Mouse (Mus musculus): ENCODE measurements at regions not wholly inside any gene's neighbourhood (a gene's known extent, or its start where the extent isn't known, plus 50 kb on each side); places are given as distances from the start of the nearest gene placed in this dataset.
A peak's percentile ranks its signal among the peaks of the same experiment; 100 is the strongest.

DNA sequence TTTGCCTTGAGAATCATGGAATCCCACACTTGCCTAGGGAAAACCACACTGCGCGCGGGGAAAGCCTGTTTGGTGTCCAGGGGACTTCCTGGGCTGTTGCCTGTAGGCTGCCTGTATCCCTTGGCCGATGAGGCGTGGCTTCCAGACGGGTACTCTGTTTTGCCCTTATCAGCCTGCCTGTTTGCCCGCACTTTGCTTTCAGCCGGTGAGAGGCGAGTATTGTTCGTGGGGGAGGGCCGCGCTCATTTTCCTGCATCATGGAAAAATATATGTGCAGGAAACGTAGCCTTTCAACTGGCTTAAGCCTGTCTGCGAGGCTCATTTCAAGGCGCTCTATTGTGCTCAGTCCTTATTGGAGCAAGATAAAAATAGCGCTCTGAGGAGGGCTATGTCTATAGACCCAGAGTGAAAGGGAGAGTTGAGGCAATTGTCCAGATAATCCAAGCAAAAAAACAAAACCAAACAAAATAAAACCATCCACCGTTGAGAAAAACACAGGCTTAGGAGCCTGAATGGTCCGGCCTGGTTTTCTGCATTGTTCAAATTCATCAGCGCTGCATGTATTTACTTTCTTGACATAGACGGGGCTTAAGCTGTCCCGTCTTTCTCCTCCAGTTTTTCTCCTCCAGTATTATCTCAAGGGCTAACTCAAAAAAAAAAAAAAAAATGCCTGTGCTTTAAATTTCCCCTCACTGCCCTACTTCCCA is 67.9 kb downstream of the Klf5 start:
- no peak for ATAC-seq (replicated peaks in 1 of 2; ENCODE audit: insufficient read depth in 1 of 2, low FRiP score in 2 of 2, low TSS enrichment in 1 of 2, low read depth in 1 of 2, poor library complexity in 2 of 2, severe bottlenecking in 2 of 2)

DNA sequence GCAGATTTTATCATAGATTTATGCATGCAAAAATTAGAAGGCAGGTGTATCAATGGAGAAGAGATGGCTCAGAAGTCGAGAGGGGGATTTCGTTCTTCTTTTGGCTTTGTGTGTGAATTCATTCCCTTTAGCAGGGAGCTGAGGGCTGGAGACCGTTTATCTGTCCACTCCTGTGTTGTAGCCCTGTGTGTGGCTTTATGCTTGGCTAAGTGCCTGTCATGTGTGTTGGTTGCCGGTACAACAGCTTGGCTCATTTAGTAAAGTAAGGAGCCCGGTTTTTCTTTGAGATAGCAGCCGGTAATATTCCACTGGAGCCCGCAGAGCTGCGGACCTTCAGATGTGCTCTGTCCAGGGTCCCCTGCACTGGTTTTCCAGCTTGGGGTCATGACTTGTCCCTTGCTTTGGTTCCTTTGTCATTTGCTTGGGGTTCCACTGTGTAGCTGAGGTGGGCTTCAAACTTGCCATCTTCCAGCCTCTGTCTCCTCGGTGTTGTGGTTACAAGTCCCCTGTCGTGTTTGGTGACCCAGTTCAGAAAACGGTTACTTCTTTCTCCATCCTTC is 68.6 kb downstream of the Klf5 start:
- ATAC-seq (replicated peaks in 1 of 2; ENCODE audit: insufficient read depth in 1 of 2, low FRiP score in 2 of 2, low TSS enrichment in 1 of 2, low read depth in 1 of 2, poor library complexity in 2 of 2, severe bottlenecking in 2 of 2) = no peak

DNA sequence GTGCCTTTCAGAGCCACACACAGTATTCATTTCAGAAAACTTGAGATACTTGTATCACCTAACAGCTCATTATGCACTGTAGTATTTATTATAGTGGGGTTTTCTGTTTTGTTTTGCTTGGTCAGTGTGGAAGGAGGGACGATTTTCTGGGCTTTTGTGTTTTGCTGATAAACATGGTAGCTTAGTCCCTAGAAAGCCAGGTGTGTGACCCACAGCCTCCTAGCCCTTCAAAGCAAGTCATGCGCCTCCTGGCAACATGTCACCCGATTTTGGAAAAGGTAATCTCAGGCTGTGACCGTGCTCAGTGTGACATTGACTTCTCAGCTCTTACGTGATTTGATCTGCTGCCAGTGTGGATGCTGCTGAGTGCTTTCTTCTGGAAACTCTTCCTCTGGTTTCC is 70.9 kb downstream of the Klf5 start:
- ATAC-seq (replicated peaks in 1 of 2; ENCODE audit: insufficient read depth in 1 of 2, low FRiP score in 2 of 2, low TSS enrichment in 1 of 2, low read depth in 1 of 2, poor library complexity in 2 of 2, severe bottlenecking in 2 of 2) = no peak

DNA sequence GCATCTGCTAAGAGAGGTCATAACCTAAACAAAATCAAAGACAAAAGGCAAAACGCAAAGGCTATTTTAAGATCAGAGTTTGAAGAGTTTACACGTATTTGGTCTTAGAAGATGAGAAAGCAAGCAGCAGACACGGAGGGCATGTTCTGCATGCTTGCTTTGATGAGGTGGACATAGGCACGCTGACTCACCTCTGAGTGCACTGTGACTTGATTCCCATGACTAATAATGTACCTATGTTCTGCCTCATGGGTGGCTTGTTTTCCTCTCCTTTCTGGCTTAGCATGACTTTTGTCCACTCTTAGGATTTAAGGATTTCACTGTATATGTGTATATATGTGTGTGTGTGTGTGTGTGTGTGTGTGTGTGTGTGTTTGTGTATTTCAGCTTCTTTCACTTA is 75.2 kb downstream of the Klf5 start:
- no peak for ATAC-seq (replicated peaks in 1 of 2; ENCODE audit: insufficient read depth in 1 of 2, low FRiP score in 2 of 2, low TSS enrichment in 1 of 2, low read depth in 1 of 2, poor library complexity in 2 of 2, severe bottlenecking in 2 of 2)

DNA sequence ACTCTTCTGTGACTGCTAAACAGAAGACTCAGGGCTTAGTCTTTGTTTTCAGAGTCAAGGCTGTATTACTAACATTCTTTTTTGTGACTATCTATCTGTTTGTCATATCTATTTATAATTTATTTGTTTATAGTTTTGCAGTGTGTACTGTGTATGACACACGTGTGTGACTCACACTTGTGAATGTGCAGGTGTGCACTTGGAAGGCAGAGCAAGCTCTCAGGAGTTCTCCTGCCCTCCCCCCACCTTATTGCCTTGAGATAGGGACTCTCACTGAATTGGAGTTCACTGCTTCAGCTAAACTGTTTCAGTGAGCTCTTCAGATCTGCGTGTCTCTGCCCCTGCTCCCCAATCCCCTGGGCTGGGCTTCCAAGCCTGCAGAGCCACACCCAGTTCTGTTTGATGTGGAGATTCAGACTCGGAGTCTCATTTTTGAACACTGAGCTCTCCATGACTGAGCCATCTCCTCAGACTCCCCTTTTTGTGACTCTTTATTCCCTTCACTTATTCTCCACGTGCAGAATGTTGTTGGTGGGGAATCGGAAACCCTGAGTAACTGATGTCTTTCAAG is 76.6 kb downstream of the Klf5 start:
- no peak for ATAC-seq (replicated peaks in 1 of 2; ENCODE audit: insufficient read depth in 1 of 2, low FRiP score in 2 of 2, low TSS enrichment in 1 of 2, low read depth in 1 of 2, poor library complexity in 2 of 2, severe bottlenecking in 2 of 2)

DNA sequence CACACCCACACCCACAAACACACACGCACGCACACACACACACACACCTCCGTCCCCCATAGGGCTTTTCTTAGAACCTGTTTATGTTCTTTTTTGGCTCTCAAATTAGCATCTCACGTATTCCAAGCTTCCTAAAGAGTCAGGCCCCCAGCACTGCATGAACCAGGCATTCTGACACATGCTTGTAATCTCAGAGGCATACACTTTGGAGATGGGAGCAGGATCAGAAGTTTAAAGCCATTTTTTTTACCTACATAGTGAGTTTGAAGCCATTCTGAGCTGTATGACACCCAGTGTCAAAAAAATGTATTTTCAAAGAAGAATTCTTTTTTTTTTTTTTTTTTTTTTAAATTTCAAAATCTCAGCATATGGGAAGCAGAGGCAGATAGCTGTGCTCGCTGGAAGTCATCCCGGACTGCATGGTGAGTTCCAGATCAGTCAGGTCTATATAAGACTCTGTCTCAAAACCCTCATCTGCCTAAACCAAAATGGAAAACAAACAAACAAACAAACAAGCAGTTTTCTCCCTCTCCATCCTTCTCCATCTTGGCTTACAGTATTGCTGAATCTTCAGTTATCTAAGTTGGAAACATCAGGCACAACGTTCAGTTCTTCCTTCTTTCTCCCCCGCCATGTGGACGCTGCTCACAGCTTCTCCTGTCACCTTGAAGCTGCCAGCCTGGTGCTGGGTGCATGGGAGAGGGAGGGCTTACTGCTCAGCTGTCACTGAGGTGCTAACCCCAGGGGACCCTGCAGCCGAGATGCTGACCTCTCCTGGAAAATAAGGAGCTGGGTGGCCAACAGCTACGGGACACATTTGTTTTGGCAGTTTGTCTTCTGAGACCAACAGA is 78.4 kb downstream of the Klf5 start:
- ATAC-seq (replicated peaks in 1 of 2; ENCODE audit: insufficient read depth in 1 of 2, low FRiP score in 2 of 2, low TSS enrichment in 1 of 2, low read depth in 1 of 2, poor library complexity in 2 of 2, severe bottlenecking in 2 of 2) = no peak

DNA sequence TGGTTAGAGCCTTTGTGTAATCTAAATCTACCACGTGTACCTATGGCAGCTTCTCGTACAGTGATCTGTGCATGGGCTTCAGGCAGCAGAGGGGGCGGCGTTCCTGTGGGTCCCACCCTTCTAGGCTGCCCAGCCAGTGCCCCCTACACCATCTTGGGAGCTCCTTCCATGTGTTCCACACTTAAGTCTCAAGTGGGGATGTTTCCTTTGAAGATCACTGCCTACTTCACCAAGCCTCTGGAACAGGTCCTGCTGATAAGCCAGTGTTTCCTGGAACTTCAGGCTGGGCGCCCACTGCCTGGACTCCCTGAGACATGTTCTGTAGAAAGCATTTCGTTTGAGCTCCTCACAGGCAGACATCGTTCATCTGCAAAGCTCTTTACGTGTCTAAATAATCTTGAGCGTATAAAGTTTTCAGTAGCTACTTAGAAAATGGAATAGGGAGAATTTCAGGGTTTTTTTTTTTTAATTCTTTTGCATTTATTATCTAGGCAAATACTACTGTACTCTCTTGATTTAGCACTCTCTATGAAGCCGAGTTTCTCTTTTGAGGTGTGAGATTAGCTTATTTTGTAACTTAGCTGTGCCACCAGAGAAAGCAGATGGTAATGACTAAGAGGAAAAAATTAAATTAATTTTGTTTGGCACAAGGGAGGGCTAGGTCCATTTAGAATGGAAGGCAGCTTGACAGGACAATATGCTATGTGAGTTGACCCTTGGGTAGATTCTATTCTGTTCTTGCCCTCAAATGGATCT is 82.9 kb downstream of the Klf5 start:
- no peak for ATAC-seq (replicated peaks in 1 of 2; ENCODE audit: insufficient read depth in 1 of 2, low FRiP score in 2 of 2, low TSS enrichment in 1 of 2, low read depth in 1 of 2, poor library complexity in 2 of 2, severe bottlenecking in 2 of 2)

DNA sequence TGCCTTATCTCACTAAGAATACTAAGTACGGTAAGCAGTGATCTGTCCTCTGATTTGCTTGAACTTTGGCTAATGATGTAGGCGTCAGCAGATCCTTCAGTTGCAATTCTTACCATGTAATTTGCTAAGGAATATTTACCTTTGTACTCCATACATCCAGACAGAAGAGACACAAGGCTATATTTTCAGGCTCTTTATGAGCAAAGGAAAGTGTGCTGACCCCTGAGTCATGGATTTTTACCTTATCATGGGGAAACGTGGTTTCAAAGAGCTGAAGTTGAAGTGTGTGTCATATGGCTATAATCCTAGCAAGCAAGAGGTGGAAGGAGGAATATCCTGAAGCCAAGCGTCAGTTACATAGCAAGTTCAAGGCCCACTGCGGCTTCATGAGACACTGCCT is 83.6 kb downstream of the Klf5 start:
- no peak for ATAC-seq (replicated peaks in 1 of 2; ENCODE audit: insufficient read depth in 1 of 2, low FRiP score in 2 of 2, low TSS enrichment in 1 of 2, low read depth in 1 of 2, poor library complexity in 2 of 2, severe bottlenecking in 2 of 2)

DNA sequence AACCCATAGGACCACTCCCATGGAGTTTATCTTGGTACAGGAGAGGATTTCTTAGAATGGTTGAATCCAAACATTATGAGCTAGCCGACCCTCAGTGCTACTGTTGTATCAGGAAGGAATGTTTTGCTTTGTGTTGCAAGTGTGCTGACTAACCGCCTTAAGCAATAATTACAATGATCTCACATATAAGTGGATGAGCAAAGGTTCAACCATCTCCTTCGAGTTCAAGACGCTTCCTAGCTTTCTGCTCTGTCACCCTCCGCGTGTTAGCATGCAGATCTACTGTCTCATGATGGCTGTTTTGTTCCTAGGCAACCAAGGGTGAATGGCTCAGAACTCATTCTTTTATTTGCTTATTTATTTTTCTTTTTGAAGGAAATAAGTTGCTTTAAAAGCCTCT is 84.7 kb downstream of the Klf5 start:
- no peak for ATAC-seq (replicated peaks in 1 of 2; ENCODE audit: insufficient read depth in 1 of 2, low FRiP score in 2 of 2, low TSS enrichment in 1 of 2, low read depth in 1 of 2, poor library complexity in 2 of 2, severe bottlenecking in 2 of 2)

DNA sequence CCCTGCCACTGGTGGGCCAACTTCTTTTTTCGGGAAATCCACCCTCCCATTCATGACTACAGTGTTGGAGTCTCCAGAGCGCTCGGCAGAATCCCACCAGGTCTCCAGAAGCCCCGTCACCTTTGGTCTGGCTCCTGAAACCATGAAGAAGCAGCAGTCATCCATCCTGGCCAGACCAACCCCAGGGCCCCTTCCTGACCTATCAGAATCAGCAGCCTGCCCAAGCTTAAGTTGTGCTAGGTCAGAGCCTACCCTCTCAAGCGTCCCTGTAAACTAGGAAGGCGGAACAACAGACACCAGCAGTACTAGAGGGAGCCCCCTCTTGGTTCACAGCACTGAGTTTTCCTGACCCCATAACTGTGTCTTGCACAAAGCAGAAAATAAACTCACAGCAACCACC is 89.1 kb downstream of the Klf5 start:
- no peak for ATAC-seq (replicated peaks in 1 of 2; ENCODE audit: insufficient read depth in 1 of 2, low FRiP score in 2 of 2, low TSS enrichment in 1 of 2, low read depth in 1 of 2, poor library complexity in 2 of 2, severe bottlenecking in 2 of 2)

DNA sequence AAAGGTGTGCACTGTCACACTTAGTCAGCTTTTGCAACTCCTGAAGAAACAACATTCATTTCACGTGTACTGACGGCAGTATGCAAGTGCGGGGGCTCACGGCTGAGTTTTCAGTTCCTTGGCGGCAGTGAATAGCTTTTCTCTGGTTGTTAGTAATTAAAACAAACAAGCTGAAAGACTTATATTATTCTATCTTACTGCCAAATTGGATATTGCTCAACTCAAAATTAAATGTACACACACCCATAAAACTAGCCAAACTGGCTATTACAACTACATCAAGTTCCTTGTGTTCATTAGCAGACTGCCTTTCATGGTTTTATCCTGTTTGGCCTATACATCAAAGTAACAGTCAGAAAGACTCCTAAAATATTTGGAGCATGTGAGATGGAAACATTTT is 90.8 kb downstream of the Klf5 start:
- ATAC-seq (replicated peaks in 1 of 2; ENCODE audit: insufficient read depth in 1 of 2, low FRiP score in 2 of 2, low TSS enrichment in 1 of 2, low read depth in 1 of 2, poor library complexity in 2 of 2, severe bottlenecking in 2 of 2) = no peak

DNA sequence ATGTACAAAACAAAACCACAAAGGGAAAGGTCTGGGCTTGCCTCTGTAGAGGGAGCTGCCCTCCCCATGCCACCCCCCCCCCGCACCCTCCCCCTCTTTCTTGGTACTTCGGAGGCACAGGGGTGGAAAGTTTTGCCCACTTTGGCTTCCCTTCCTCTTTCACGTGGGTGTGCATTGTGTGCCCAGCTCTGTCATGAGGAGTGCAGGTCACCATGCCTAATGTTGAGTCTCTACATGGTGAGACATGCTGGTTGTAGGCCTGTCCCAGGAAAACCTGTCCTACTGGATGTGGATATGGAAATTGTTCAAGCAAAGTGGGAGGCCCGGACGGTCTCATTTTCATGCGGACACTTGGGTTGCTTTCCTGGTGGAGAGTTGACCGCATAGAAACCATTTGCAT is 93.2 kb downstream of the Klf5 start:
- peak in 1 of 2 experiments; percentile 27; a peak in 2 of 4 replicates for ATAC-seq (replicated peaks in 1 of 2; ENCODE audit: insufficient read depth in 1 of 2, low FRiP score in 2 of 2, low TSS enrichment in 1 of 2, low read depth in 1 of 2, poor library complexity in 2 of 2, severe bottlenecking in 2 of 2)

DNA sequence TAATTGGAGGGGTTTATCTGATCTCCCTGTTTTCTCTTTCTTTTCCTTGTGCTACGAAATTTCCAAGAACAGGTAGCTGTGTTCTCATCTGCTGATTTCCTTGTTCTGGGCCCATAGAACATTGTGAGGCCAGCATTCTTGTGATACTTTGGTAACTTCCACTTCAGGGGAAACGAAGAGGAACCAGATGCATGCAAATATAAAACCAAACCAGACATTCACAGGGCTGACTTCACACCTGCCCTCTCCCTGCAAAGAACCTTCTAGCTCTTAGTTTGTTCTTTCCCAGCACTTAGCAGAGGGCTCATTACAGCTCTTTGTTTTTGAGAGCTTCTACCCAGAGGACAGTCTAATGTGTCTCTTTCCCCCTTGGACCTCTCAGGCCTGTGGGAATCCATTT is 94.3 kb downstream of the Klf5 start:
- no peak for ATAC-seq (replicated peaks in 1 of 2; ENCODE audit: insufficient read depth in 1 of 2, low FRiP score in 2 of 2, low TSS enrichment in 1 of 2, low read depth in 1 of 2, poor library complexity in 2 of 2, severe bottlenecking in 2 of 2)

DNA sequence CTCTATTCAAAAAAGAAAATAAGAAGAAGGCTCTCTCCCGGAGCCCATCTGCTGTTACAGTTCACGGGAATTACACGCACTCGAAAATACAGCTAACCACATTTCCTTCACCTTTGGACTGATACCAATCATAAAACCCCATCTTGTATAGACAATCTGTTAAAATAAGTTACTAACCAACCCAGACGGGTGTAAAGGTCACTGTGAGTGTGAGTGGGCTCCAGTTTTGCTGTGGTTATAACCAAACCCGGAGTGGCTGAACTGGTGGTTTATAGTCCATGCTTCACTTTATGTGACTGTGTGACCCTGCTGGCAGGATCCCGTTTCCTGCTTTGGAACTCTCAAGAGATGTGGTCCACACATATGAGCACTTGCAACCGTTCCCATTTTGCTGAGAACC is 95.1 kb downstream of the Klf5 start:
- no peak for ATAC-seq (replicated peaks in 1 of 2; ENCODE audit: insufficient read depth in 1 of 2, low FRiP score in 2 of 2, low TSS enrichment in 1 of 2, low read depth in 1 of 2, poor library complexity in 2 of 2, severe bottlenecking in 2 of 2)

DNA sequence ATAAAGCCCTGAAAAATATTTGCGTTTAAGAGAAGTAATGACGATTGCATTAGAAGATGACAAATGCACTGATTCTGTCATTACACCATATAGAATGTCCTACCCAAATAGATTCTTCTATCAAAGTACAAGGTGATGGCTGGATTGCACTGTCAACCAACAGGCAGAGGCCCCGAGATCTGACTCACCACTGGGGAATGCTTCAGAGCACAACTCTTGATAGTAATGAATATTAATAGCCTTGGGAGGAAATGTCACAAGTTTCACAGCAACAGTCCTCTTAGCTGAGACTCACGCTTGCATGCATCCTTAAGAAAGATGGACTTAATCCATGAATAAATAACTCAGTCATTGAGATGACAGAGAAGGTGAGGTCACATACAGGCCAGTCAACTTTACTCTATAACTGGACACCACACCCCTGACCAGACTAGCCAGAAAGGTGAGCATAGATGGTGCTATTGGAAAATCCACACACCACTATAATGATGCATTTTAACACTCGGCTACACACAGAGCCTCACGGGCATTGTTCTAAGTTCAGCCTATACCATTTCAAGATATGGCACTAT is 104.8 kb downstream of the Klf5 start:
- no peak for ATAC-seq (replicated peaks in 1 of 2; ENCODE audit: insufficient read depth in 1 of 2, low FRiP score in 2 of 2, low TSS enrichment in 1 of 2, low read depth in 1 of 2, poor library complexity in 2 of 2, severe bottlenecking in 2 of 2)

DNA sequence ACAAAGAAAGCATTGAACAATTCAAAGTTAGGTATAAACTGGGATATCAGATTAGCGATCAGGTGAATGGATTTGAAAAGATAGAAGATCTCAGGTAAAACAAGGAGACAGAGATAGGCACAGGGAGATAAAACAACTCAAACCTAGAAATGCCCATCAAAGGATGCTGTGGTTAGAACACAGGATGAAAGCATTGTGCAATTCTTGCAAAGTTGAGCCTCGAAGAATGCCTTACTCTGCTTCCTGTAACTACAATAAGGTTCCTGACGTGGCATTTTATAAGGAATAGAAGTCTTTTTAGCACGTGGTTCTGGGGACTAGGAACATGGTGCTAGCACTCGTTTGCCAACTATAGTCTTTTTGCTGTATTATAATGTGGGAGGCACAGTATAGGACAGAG is 106.7 kb downstream of the Klf5 start:
- ATAC-seq (replicated peaks in 1 of 2; ENCODE audit: insufficient read depth in 1 of 2, low FRiP score in 2 of 2, low TSS enrichment in 1 of 2, low read depth in 1 of 2, poor library complexity in 2 of 2, severe bottlenecking in 2 of 2) = no peak

DNA sequence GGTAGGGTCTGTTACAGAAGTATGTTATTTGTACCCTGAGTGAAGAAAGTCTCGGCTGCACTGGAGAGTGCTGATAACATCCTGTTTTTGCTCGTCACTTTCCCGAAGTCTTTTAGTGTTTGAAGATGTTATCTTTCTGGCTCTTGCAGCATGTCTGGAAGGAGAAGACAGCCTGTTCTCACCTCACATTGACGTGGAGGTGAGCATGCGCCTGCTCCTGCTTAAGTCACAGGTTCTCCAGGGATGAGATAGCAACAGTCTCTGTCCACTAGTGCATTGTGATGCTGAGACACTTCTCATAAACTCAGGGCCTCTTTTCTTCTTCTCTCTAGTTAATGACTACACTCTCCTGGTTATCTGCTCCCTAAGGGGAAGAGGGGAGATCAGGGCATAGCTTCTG is 113.3 kb downstream of the Klf5 start:
- ATAC-seq (replicated peaks in 1 of 2; ENCODE audit: insufficient read depth in 1 of 2, low FRiP score in 2 of 2, low TSS enrichment in 1 of 2, low read depth in 1 of 2, poor library complexity in 2 of 2, severe bottlenecking in 2 of 2) = no peak

All from hematopoietic stem cell, adult 5-6 weeks (primary cell).